Mouse (Mus musculus) heart, embryonic 15.5 days (tissue): ENCODE measurements around the gene Fbxw11. TPM values are rescaled to one million over a fixed set of nuclear protein-coding genes. Genes with fewer than 3 reads are reported as not detected.

ENCODE experiments used
- polyA plus RNA-seq: library from polyadenylated mRNA; unstranded; fragments of >200 nt; fragmentation: Nextera tagmentation; extraction: Ambion mirVana; gene quantifications from 2 replicates; pipeline ENCODE4 v1.2.1, GENCODE M21; 2015

The Fbxw11 gene
- polyA plus RNA-seq, 1 experiment from 2014 or later = 58.8 TPM

Other genes with a start within 250 kb of the Fbxw11 start
- gene Ubtd2, start 187.4 kb upstream of the Fbxw11 start, polyA plus RNA-seq = 23.3 and 28.6 TPM in 2 replicates
- 0.19 and 0.61 TPM in 2 replicates for gene Efcab9, start 110.6 kb upstream of the Fbxw11 start, polyA plus RNA-seq
- gene Stk10, start 109.4 kb upstream of the Fbxw11 start, polyA plus RNA-seq = 2.5 and 4.1 TPM in 2 replicates
- gene Smim23, start 181.9 kb downstream of the Fbxw11 start, polyA plus RNA-seq = not detected in 2 replicates